Mouse (Mus musculus): ENCODE measurements around the gene Rhoh.

DNA sequence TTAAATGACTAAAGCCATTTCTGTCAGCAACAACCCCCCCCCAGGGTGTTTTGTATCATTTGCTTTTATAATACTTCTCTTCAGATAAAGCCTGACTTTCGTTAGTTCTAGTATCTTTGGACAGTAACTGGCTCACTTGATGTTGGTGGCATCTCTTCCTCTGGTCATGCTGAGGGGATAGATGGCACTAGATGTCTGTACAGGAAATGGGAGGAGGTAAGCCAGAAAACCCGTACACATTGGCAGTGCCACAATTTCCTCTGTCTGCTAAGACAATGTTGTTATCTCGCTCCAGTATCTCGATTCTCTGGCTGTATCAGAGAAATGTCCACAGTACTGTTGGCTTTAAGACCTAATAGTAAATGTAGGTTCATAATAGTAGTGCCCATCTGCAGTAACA lies 12.2 kb downstream of the Rhoh start:
- no peak for TF ChIP-seq NRF1 (IDR thresholded peaks at IDR 0.05; ENCODE audit: low read depth, low read length)
- TF ChIP-seq MAX (IDR thresholded peaks at IDR 0.05; ENCODE audit: low read length) = no peak
- no peak for TF ChIP-seq CHD2 (IDR thresholded peaks at IDR 0.05; ENCODE audit: low read length)
- TF ChIP-seq CTCF (conservative IDR thresholded peaks at IDR 0.05 in 1 of 2, IDR thresholded peaks at IDR 0.05 in 1 of 2; ENCODE audit: low read depth in 2 of 2, low read length in 2 of 2) = no peak
- no peak for TF ChIP-seq SMC3 (IDR thresholded peaks at IDR 0.05; ENCODE audit: low read depth, low read length)
- TF ChIP-seq E2F4 (IDR thresholded peaks at IDR 0.05; ENCODE audit: insufficient replicate concordance, low read depth, low read length) = no peak
- TF ChIP-seq MEF2A (IDR thresholded peaks at IDR 0.05; ENCODE audit: borderline replicate concordance, low read depth, low read length) = no peak
- no peak for TF ChIP-seq POLR2AphosphoS2 (IDR thresholded peaks at IDR 0.05; ENCODE audit: low read depth, low read length)

Data from CH12.LX (cell line).